Comparison of ENCODE assay signal across 20 mouse cellular contexts in the genomic region with DNA sequence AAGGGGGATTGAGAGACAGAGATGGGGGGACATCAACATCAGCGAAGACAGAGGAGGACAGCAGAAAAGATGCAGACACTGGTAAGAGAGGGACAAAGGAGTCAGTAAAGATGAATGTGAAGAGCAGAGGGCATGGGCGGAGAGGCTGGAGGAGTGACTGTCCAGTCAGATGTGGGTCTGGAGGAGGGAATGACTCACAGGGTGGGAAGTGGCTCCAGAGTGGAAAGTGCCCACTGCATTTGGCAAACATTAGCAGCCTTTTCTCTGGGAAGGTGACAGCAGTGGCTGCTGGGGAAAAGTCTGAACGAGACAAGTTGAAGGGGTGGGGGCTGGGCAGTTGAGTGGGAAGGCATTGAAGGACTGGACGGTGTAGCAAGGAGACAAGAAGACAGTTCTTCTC. TPM values are rescaled to one million over a fixed set of nuclear protein-coding genes. Genes with fewer than 3 reads are reported as not detected.
DNase-seq lines count a peak whose midpoint lies in the region; ATAC-seq lines count a peak whose summit lies in the region.
"Had no signal": no experiment of that assay in that cellular context is flagged by ENCODE, and none has a peak within 500 bp of the region (broad histone marks: within the 10 kb centered on the region; RNA-seq: fewer than 3 reads in every experiment).

No protein-coding gene starts in this region.

- H3K36me3 ChIP-seq in embryonic facial prominence, embryonic 15.5 days = peaks cover 70% of the 10 kb centered on the region
- H3K36me3 ChIP-seq in midbrain, embryonic 15.5 days (replicated peaks) = peaks cover 51% of the 10 kb centered on the region

- no peaks in the 10 kb centered on the region for H3K9me3 ChIP-seq in embryonic facial prominence, embryonic 15.5 days (replicated peaks)
- no peaks in the 10 kb centered on the region for H3K9me3 ChIP-seq in midbrain, embryonic 15.5 days
- H3K9me3 ChIP-seq: neural tube, embryonic 13.5 days had no signal

- 69% methylated on average over 4 of the region's 4 CpGs for WGBS in embryonic facial prominence, embryonic 15.5 days
- 82% methylated on average over 4 of the region's 4 CpGs for WGBS in midbrain, embryonic 15.5 days

- H3K4me2 ChIP-seq in embryonic facial prominence, embryonic 15.5 days (replicated peaks) = no peak overlapping the region
- no peak overlapping the region for H3K4me2 ChIP-seq in midbrain, embryonic 15.5 days
- H3K4me2 ChIP-seq: heart, embryonic 11.5 days; neural tube, embryonic 13.5 days had no signal

- no peak overlapping the region for H3K9ac ChIP-seq in embryonic facial prominence, embryonic 15.5 days
- no peak overlapping the region for H3K9ac ChIP-seq in midbrain, embryonic 15.5 days
- H3K9ac ChIP-seq: neural tube, embryonic 13.5 days had no signal

- peak overlapping the region; percentile 68; the same call in 1 of the 2 replicates for H3K27ac ChIP-seq in embryonic facial prominence, embryonic 15.5 days (replicated peaks)
- no peak overlapping the region for H3K27ac ChIP-seq in midbrain, embryonic 15.5 days
- H3K27ac ChIP-seq: neural tube, embryonic 13.5 days had no signal

- peak; percentile 18 for DNase-seq in adrenal gland, postnatal 14 days
- DNase-seq in adrenal gland, postnatal 25 days = no peak
- DNase-seq in left cerebral cortex, adult 18-20 months (ENCODE audit: low spot score in 2 of 2) = peak; percentile 34 to 49
- DNase-seq in left cerebral cortex, adult 8-10 months (ENCODE audit: low spot score in 2 of 2) = no peak
- DNase-seq in lung, postnatal 25 days (ENCODE audit: low spot score) = peak; percentile 59
- no peak for DNase-seq in layer of hippocampus, adult 8-10 months (ENCODE audit: low spot score in 2 of 2)
- DNase-seq: gastrocnemius, postnatal 25 days; layer of hippocampus, adult 9-11 months; retina, postnatal 1 day; thymus, postnatal 4 days had no signal

- no peak for ATAC-seq in embryonic facial prominence, embryonic 15.5 days (ENCODE audit: insufficient number of reproducible peaks, low FRiP score, low TSS enrichment, low read depth)
- no peak for ATAC-seq in midbrain, embryonic 15.5 days (replicated peaks)
- ATAC-seq: forebrain, embryonic 16.5 days; inflammation-experienced regulatory T-cells, adult 6 months had no signal

- H3K27me3 ChIP-seq in embryonic facial prominence, embryonic 15.5 days = no peaks in the 10 kb centered on the region
- no peaks in the 10 kb centered on the region for H3K27me3 ChIP-seq in midbrain, embryonic 15.5 days (replicated peaks)
- H3K27me3 ChIP-seq: neural tube, embryonic 13.5 days had no signal

- no peak overlapping the region for H3K4me3 ChIP-seq in embryonic facial prominence, embryonic 15.5 days (replicated peaks)
- H3K4me3 ChIP-seq in midbrain, embryonic 15.5 days = no peak overlapping the region
- H3K4me3 ChIP-seq: erythroblast, embryonic 14.5 days; neural tube, embryonic 13.5 days had no signal

- 0 out of 2 replicates have a peak, but pooled peaks cover 8% of the 10 kb centered on the region for H3K4me1 ChIP-seq in embryonic facial prominence, embryonic 15.5 days
- no peaks in the 10 kb centered on the region for H3K4me1 ChIP-seq in midbrain, embryonic 15.5 days
- H3K4me1 ChIP-seq: neural tube, embryonic 13.5 days had no signal

RNA-seq across cellular contexts. Expression of gene Trim3, which starts 12.3 kb away (rescaled TPM):
- 32.5 and 47.2 TPM in 2 replicates for total RNA-seq in adrenal gland, postnatal 14 days (2021)
- 32.7 and 34.9 TPM in 2 replicates for total RNA-seq in adrenal gland, postnatal 25 days (2021)
- 100 to 1,000 TPM; 150 to 157 TPM for total RNA-seq in left cerebral cortex, adult 18-20 months (2021)
- total RNA-seq in left cerebral cortex, adult 8-10 months (2022) = 100 to 1,000 TPM; 137 to 154 (median 148) TPM
- 45.2 and 48.1 TPM in 2 replicates for polyA plus RNA-seq in embryonic facial prominence, embryonic 15.5 days (2015; fragmentation: Nextera tagmentation; extraction: Ambion mirVana)
- 100 to 1,000 TPM; 130 to 148 (median 138) TPM for total RNA-seq in layer of hippocampus, adult 8-10 months (2022)
- polyA plus RNA-seq in midbrain, embryonic 15.5 days (2015; fragmentation: Nextera tagmentation; extraction: Ambion mirVana) = 106 and 107 TPM in 2 replicates

RNA-seq across cellular contexts. Expression of gene Timm10b, which starts 18.8 kb away (rescaled TPM):
- total RNA-seq in adrenal gland, postnatal 14 days (2021) = 130 and 136 TPM in 2 replicates
- 125 and 142 TPM in 2 replicates for total RNA-seq in adrenal gland, postnatal 25 days (2021)
- total RNA-seq in left cerebral cortex, adult 18-20 months (2021) = 10 to 100 TPM; 67.4 to 67.5 TPM
- 10 to 100 TPM; 63.0 to 74.1 (median 68.2) TPM for total RNA-seq in left cerebral cortex, adult 8-10 months (2022)
- 204 and 209 TPM in 2 replicates for polyA plus RNA-seq in embryonic facial prominence, embryonic 15.5 days (2015; fragmentation: Nextera tagmentation; extraction: Ambion mirVana)
- total RNA-seq in layer of hippocampus, adult 8-10 months (2022) = 10 to 100 TPM; 60.1 to 69.7 (median 65.5) TPM
- 127 and 140 TPM in 2 replicates for polyA plus RNA-seq in midbrain, embryonic 15.5 days (2015; fragmentation: Nextera tagmentation; extraction: Ambion mirVana)

RNA-seq across cellular contexts. Expression of gene Arfip2, which starts 19.2 kb away (rescaled TPM):
- 58.4 and 68.2 TPM in 2 replicates for total RNA-seq in adrenal gland, postnatal 14 days (2021)
- total RNA-seq in adrenal gland, postnatal 25 days (2021) = 58.1 and 66.3 TPM in 2 replicates
- 10 to 100 TPM; 93.3 to 94.4 TPM for total RNA-seq in left cerebral cortex, adult 18-20 months (2021)
- 100 to 1,000 TPM in 1 of 4 experiments, 10 to 100 TPM in 3; 84.6 to 108 (median 91.6) TPM for total RNA-seq in left cerebral cortex, adult 8-10 months (2022)
- polyA plus RNA-seq in embryonic facial prominence, embryonic 15.5 days (2015; fragmentation: Nextera tagmentation; extraction: Ambion mirVana) = 96.7 and 97.7 TPM in 2 replicates
- total RNA-seq in layer of hippocampus, adult 8-10 months (2022) = 100 to 1,000 TPM in 1 of 4 experiments, 10 to 100 TPM in 3; 97.0 to 102 (median 98.2) TPM
- polyA plus RNA-seq in midbrain, embryonic 15.5 days (2015; fragmentation: Nextera tagmentation; extraction: Ambion mirVana) = 86.7 and 96.9 TPM in 2 replicates

RNA-seq across cellular contexts. Expression of gene Gm45799, which starts 19.3 kb away (rescaled TPM):
- total RNA-seq in adrenal gland, postnatal 14 days (2021) = 7.3 and 11.9 TPM in 2 replicates
- 10.0 and 14.0 TPM in 2 replicates for total RNA-seq in adrenal gland, postnatal 25 days (2021)
- total RNA-seq in left cerebral cortex, adult 18-20 months (2021) = 10 to 100 TPM in 1 of 2 experiments, 1 to 10 TPM in 1; 8.6 to 11.5 TPM
- total RNA-seq in left cerebral cortex, adult 8-10 months (2022) = 10 to 100 TPM in 2 of 4 experiments, 1 to 10 TPM in 2; 9.3 to 13.0 (median 11.2) TPM
- 30.0 and 33.1 TPM in 2 replicates for polyA plus RNA-seq in embryonic facial prominence, embryonic 15.5 days (2015; fragmentation: Nextera tagmentation; extraction: Ambion mirVana)
- 10 to 100 TPM in 2 of 4 experiments, 1 to 10 TPM in 2; 6.8 to 15.0 (median 11.0) TPM for total RNA-seq in layer of hippocampus, adult 8-10 months (2022)
- 12.8 and 18.7 TPM in 2 replicates for polyA plus RNA-seq in midbrain, embryonic 15.5 days (2015; fragmentation: Nextera tagmentation; extraction: Ambion mirVana)

RNA-seq across cellular contexts. Expression of gene Hpx, which starts 21.1 kb away (rescaled TPM):
- 31.2 and 508 TPM in 2 replicates for total RNA-seq in adrenal gland, postnatal 14 days (2021)
- total RNA-seq in adrenal gland, postnatal 25 days (2021) = 0.21 and 22.0 TPM in 2 replicates
- total RNA-seq in left cerebral cortex, adult 18-20 months (2021) = under 1 TPM; 0.40 to 0.82 TPM
- under 1 TPM; 0.33 to 0.63 (median 0.44) TPM for total RNA-seq in left cerebral cortex, adult 8-10 months (2022)
- 0.32 and 0.33 TPM in 2 replicates for polyA plus RNA-seq in embryonic facial prominence, embryonic 15.5 days (2015; fragmentation: Nextera tagmentation; extraction: Ambion mirVana)
- under 1 TPM in 3 of 4 experiments, not detected in 1; 0.25 to 0.41 (median 0.31) TPM for total RNA-seq in layer of hippocampus, adult 8-10 months (2022)
- polyA plus RNA-seq in midbrain, embryonic 15.5 days (2015; fragmentation: Nextera tagmentation; extraction: Ambion mirVana) = 0.18 and 0.41 TPM in 2 replicates
- total RNA-seq: common myeloid progenitor, adult 5-6 weeks; gastrocnemius, postnatal 25 days; hematopoietic stem cell, adult 5-6 weeks; midbrain, postnatal 0 days had no signal
- polyA plus RNA-seq: erythroblast, embryonic 14.5 days; inflammation-experienced regulatory T-cells, adult 6 months had no signal

Comparison
In these comparisons a context has a peak if more than half of its experiments do, and no peak if none do; other contexts are left out.
1. DNase-seq: peak in adrenal gland, postnatal 14 days (single experiment), left cerebral cortex, adult 18-20 months (2 of 2) and lung, postnatal 25 days (single experiment); none in adrenal gland, postnatal 25 days (single experiment), left cerebral cortex, adult 8-10 months (0 of 2) and layer of hippocampus, adult 8-10 months (0 of 2).